Mouse (Mus musculus) megakaryocyte-erythroid progenitor cell, adult 5-6 weeks (primary cell): ENCODE measurements around the gene Ppp6r3. TPM values are rescaled to one million over a fixed set of nuclear protein-coding genes. Genes with fewer than 3 reads are reported as not detected.

ENCODE experiments used
- total RNA-seq, 2 experiments: library from RNA; stranded (forward) in 1 of 2; stranded (reverse) in 1 of 2; fragments of 200-1000, 215-1000 nt in 1 of 2; fragments of >200 nt in 1 of 2; fragmentation: Nextera tagmentation in 1 of 2; gene quantifications; 2 replicates each; pipeline ENCODE4 v1.2.3; 2014 to 2017

The Ppp6r3 gene
- total RNA-seq, 2 experiments from 2014 or later: 90.3 to 91.4 TPM

Other genes starting within 250 kb of the Ppp6r3 start
- gene Tesmin, start 186.9 kb downstream of the Ppp6r3 start, total RNA-seq (2014; fragmentation: Nextera tagmentation): 0.74 and 3.9 TPM in 2 replicates
- gene Tesmin, start 186.9 kb downstream of the Ppp6r3 start, total RNA-seq (2017): 0.66 and 1.5 TPM in 2 replicates
- not detected in 2 replicates for gene Gal, start 161.2 kb downstream of the Ppp6r3 start, total RNA-seq (2014; fragmentation: Nextera tagmentation)
- gene Gal, start 161.2 kb downstream of the Ppp6r3 start, total RNA-seq (2017): not detected in 2 replicates
- gene Lrp5, start 110.8 kb upstream of the Ppp6r3 start, total RNA-seq (2014; fragmentation: Nextera tagmentation): 7.9 and 10.2 TPM in 2 replicates
- gene Lrp5, start 110.8 kb upstream of the Ppp6r3 start, total RNA-seq (2017): 4.3 and 5.4 TPM in 2 replicates
- 24.0 and 24.9 TPM in 2 replicates for gene 1810055G02Rik, start 132.5 kb upstream of the Ppp6r3 start, total RNA-seq (2014; fragmentation: Nextera tagmentation)
- 3.2 and 9.0 TPM in 2 replicates for gene 1810055G02Rik, start 132.5 kb upstream of the Ppp6r3 start, total RNA-seq (2017)
- gene Kmt5b, start 191.7 kb upstream of the Ppp6r3 start, total RNA-seq (2014; fragmentation: Nextera tagmentation): 24.8 and 32.9 TPM in 2 replicates
- 39.8 and 39.9 TPM in 2 replicates for gene Kmt5b, start 191.7 kb upstream of the Ppp6r3 start, total RNA-seq (2017)